Mouse (Mus musculus): Measurements from ENCODE around the gene Trp63. TPM values are rescaled to one million over a fixed set of nuclear protein-coding genes. Genes with fewer than 3 reads are reported as not detected.
A peak's percentile ranks its signal among the peaks of the same experiment; 100 is the strongest.
"Not testable (repeated sequence)": the region's sequence is repeated elsewhere in the genome, so short reads cannot be mapped to it uniquely, and the experiment has no call there.

Gene Trp63
- polyA plus RNA-seq (2012; rRNA removed): 0.74 and 1.1 TPM in 2 replicates

DNA sequence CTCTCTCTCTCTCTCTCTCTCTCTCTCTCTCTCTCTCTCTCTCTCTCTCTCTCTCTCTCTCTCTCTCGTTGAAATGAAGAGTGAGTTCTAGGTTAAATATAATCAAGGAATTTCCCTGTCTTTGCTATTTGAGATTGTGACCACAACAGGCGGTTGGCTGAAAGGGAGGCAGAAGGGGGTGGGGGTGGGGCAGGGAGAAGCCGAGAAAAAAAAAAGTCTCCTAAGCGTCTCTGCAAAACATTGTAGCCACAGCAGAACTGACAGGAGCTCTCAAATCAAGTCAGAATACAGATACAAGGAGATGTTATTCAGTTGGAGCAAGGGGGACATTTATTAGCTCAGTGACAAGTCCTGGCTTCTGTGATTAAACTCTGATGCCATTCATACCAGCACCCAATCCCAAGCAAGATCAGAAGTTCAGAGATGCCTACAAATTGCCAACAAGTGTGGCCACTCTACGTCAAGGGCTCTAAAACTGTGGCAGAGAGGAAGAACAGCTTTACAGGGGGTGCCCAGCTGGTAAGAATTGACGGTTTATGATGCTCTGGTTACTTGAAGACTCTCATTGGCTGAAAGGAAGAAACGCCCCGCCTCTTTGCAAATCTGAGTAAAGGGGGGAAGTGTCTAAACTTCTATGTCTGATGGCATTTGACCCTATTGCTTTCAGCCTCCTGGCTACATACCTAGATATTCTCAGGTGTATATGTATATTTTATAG, at the start of gene Trp63:
Gene Trp63 (plus strand): TSS at position 233 of the 718 bp plus-strand sequence.
- DNase-seq (ENCODE audit: extremely low spot score in 1 of 2, low spot score in 1 of 2): no peak

DNA sequence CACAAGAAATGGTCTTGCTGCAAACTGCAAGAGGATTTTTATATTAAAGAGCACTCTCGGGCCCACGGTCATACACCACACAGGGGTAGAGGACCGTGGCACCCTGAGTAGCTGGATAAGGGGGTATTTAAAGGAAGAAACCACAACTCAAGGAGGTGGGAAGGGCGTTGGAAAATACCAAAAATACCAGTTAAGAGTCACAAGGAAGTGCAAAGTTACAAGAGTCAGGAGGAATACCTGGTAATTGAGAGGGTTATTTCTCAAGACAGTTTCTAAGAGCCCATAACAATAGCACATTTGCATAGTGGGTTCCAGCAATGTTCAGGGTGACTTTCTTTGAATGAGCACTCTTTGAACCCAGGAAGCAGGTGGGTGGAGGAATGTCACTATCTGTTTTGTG, 38.8 kb upstream of the Trp63 start:
- DNase-seq (ENCODE audit: extremely low spot score in 1 of 2, low spot score in 1 of 2): not testable (repeated sequence)

DNA sequence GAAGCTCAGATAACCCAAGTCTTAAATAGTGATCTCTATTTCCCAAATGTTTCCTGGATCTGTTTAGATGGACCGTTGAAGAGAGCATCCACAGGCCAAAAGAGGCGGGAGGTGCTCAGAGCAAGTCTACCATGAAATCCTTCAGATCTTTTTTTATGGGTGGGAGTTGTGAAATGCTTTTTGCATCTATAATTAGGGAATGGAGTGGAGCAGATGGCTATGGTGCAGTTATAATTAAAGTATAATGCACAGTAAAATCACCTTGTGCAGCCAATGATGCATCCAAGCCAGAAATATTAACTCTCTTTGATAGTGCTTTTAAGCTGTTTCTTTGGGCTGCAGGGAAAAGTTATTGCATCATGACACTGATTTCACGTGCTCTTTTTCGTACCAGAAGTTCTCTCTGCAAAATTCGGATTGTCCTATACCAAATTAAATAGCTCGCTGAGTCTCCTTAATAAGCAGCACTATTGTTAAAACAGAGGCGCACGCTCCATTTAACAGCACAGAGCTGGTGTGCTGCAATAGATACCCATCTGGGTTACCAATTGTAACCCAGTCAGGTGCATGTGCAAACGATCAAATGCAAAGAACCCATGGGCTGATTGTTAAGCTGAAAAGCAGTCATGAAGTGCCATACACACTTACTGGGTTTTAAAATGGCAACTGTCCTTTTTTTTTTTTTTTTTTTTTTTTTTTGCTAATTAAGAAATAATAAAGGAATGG, 22.9 kb upstream of the Trp63 start:
- peak; percentile 5 to 18 for DNase-seq (ENCODE audit: extremely low spot score in 1 of 2, low spot score in 1 of 2)

DNA sequence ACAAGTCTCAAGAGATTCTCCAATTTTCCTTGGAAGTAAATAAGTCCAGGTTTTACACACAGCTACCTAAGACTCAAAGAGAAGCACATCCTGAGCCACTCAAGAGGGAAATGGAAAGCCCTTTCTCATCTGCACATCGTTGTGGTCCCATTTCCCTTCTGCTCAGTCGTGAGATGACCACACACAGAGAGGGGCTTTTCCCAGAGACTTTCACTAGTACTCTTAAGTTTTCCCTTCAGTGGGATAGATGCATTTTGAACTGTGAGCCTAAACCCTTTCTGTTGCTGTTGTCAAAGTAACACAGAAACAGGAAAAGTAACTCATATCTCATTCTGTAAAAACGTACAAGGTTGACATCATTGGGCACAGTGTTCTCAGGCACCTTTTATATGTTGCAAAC, 20.4 kb upstream of the Trp63 start:
- DNase-seq (ENCODE audit: extremely low spot score in 1 of 2, low spot score in 1 of 2): no peak

DNA sequence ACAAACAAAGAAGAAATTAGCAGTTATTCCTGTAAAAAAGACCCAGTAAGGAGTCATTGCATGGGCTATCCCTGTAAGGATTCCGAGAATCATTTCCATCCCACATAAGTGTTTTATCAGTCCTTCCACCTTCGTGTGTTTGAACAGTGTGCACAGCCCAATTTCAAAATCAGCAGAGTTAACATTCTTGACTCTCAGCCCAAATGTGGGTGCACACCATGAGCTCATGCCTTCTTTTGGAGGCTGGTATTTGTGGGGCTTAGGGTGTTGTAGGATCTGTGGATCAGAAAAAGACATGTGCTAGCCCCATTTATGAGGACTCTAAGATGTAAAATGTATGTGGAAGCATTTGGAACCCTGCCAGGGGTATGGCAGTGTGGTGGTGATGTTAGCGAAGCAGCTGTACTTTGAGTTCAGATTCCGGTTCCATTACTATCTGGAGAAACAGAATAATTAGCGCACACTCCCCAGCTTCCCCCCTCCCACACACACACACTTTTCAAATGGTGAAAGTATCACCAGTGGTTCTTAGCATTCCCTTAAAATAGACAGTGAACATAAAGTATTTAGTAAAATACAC, 9.6 kb upstream of the Trp63 start:
- peak; percentile 3 to 41 for DNase-seq (ENCODE audit: extremely low spot score in 1 of 2, low spot score in 1 of 2)

DNA sequence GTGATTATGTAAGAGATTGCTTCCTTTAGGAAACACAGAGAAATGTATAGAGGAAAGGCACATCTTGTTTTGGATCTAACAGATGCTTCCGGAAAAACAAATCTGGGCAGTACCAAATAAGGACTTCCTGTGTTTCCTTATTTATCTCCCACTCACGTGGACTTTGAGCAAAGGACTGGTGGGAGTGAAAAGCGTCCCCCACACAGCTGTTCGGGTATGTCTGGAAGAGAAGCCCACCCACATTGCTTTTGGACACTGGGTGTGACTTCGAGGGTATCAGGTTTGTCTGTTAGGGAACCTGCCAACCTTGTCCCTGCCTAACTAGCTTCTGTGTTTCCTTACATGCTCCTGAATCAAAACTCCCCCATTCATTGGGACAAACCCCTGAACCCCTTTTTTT, 3.2 kb upstream of the Trp63 start:
- peak; percentile 11 to 43 for DNase-seq (ENCODE audit: extremely low spot score in 1 of 2, low spot score in 1 of 2)

DNA sequence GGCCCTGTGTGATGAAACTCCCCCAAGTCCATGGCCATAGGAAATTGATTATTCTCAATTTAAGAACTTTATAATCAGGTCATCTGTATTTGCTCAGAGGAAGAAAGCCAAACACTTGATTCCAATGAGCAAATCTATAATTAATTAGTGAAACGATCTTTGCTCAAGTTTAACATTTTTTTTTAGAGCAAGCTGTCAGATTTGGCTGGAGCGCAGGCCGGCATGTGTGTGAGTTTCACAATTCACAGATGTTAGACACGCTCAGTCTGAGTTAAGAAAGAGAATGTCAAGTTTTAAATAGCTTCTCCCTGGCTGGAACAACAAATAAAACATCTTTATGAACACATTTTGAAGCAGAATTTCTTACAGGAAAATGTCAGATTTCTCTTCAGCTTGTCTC, 1.0 kb upstream of the Trp63 start:
- DNase-seq (ENCODE audit: extremely low spot score in 1 of 2, low spot score in 1 of 2): peak; percentile 19 to 47

DNA sequence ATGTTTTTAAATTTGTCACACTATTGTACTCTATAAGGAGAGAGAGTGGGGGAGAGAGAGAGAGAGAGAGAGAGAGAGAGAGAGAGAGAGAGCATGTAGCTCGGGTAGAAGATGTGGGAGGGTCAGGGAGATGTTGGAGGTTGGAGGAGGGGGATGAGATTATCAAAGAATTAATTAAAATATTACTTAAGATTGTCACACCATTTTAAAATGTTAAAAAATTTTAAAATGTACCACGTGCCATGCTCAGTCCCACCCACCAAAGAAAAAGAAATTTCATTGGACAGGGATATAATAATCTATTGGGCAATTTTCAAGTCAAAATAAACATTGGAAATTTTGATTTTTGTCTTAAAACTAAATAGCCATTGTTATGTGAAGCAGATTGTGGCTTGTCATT, 1.0 kb downstream of the Trp63 start:
- no peak for DNase-seq (ENCODE audit: extremely low spot score in 1 of 2, low spot score in 1 of 2)

DNA sequence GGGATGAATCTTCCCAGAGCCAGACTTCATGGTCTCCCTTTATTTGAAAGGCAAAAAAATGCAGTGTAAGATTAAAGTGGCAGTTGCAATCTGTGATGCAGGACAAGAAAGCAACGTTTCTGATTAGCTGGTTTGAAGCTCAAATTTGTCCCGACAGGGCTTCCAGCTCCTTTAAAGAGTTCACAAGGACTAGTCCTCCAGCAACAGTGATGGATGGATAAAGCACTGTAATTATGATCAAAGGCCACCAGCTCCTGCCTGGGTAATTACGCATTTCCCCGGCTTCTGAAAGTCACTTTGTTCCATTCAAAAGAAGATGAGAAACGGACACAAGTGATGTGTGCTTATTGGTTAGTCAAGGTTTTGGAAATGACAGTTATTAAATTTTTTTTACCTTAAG, 7.0 kb downstream of the Trp63 start:
- no peak for DNase-seq (ENCODE audit: extremely low spot score in 1 of 2, low spot score in 1 of 2)

DNA sequence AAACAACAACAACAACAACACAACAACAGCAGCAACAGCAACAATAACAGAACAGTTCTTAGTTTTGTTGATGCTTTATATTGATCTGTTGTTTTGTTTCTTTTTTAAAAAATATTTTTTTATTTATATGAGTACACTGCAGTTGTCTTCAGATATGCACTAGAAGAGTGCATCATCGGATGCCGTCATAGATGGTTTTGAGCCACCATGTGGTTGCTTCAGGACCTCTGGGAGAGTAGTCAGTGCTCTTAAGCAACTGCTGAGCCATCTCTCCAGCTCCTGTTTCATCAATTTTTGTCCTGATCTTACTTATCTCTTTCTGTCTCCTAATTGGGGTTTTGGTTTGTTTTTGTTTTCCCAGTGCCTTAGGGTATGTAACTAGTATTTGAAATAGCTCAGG, 17.7 kb downstream of the Trp63 start:
- no peak for DNase-seq (ENCODE audit: extremely low spot score in 1 of 2, low spot score in 1 of 2)

DNA sequence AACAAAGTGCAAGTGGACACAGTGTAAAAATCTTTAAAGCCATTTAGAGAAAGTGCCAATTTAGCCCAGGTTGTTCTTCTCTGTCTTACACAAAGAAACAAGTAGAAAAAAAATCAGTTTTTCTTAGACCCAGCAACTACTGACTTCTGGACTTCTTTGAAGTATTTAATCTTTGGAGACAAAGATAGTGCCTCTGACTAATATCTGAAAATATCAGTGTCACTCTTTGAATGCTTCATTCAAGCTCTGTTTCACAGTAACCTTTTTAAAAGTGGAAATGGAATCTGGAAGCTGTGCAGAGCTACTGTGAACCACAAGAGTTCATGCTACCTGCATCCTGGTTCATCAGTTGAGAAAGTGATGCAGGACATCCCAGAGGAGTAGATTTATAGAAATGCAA, 22.7 kb downstream of the Trp63 start:
- DNase-seq (ENCODE audit: extremely low spot score in 1 of 2, low spot score in 1 of 2): no peak

DNA sequence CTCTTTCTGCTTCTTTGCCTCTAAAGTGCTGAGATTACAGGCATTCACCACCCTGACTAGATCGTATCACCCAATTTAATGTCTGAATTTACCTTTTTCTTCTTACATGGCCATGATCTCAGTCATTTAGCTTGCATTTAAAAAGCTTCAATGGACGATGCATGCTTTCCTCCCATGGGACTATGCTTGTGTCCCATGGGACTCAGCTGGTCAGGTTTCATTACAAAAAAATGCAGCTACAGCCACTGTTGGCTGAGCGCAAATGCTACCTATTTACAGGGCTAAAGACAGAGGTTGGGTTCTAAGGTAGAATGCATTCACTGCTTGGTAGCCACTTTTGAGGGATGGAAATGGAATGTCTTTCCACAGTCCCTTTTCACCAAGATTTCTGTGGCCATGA, 32.2 kb downstream of the Trp63 start:
- DNase-seq (ENCODE audit: extremely low spot score in 1 of 2, low spot score in 1 of 2): no peak

DNA sequence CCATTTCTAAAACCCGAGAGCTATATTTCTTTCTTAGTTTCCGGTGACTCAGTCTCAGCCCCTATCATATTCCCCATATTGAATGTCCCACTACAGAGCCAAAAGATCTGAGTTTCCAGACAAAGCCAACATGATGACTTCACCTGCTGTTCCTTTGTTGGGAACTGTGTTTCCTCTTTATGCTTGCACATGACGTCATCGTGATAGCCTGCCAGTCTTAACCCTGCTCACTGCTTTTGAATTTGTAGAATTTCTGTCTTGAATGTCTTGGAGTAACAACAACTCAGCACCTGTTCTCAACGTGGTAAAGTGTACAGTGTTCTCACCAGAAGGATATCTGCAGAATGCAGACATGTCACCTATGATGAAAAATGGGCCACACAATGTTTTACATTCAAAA, 39.6 kb downstream of the Trp63 start:
- no peak for DNase-seq (ENCODE audit: extremely low spot score in 1 of 2, low spot score in 1 of 2)

DNA sequence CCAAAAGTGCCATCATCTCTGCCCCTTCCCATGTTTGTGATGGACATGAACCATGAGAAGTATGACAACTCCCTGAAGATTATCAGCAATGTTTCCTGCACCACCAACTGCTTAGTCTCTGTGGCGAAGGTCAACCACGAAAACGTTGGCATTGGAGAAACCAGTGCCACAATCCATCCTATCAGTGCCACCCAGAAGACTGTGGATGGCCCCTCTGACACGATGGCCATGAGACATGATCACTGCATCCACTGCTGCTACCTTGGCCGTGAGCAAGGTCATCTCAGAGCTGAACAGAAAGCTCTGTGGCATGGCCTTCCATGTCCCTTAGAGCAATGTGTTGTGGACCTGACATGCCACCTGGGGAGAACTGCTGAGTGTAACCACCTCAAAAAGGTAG, 43.4 kb downstream of the Trp63 start:
- no peak for DNase-seq (ENCODE audit: extremely low spot score in 1 of 2, low spot score in 1 of 2)

DNA sequence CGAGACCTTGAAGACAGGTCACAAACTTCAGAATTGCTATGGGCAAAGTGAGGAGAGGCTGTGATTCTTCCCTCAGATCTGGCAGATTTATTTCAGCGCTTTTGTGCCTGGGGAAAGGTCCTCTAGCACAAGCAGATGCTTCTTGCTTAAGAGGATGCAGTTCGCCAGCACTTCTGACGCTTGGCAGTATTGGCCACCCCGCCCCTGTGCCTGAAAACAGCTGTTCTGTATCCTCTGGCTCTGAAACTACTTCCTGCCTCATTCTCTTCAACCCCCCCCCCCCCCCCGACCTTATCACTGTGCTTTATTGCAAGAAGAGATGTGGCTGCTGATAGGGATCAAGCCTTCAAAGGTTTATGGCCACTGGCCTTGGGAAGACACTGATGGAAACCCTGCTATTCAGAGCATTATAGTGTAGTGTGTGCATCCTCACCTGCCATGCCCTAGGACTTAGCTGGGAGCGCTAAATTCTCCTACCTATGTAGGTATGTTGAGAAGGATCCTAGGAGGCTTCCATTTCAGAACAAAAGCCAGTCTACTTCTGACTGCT, 44.5 kb downstream of the Trp63 start:
- DNase-seq (ENCODE audit: extremely low spot score in 1 of 2, low spot score in 1 of 2): no peak

DNA sequence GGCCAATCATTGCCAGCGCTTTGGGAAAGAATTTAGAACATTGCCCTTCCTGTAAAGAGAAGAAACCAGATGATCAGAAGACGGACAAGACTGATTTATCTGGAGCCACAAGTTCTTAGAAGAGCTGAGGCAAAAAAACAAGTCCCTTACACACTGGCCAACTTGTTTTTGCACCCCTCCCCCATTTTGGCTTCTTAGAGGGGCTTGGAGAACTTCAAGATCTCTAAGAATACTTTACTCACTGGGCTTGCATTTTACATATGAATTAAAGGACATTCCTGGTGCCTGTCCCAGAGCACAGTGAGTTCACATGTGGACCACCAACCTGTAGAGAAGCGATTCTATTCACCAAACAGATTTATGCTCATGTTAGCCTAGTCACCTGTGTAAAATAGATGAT, 53.3 kb downstream of the Trp63 start:
- DNase-seq (ENCODE audit: extremely low spot score in 1 of 2, low spot score in 1 of 2): no peak

DNA sequence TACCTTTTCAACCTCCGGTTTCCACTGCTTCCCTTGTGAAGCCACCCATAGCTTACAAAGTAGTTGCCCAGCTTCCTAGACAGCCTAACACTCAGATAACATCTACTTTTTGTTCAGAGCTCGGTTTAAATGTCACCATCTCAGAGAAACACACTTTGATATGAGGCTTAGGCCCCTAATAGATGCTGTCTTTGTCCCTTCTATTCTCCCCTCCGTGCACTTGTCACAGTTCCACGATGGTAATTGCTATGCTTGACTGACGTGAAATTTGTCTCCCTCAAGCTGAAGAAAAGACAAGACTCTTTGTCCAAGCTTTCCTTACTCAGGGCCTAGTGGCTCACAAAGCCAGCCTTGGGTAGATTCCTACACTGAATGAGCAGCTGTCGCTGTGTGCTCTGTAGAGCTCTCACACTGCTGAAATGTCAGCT, 54.1 kb downstream of the Trp63 start:
- DNase-seq (ENCODE audit: extremely low spot score in 1 of 2, low spot score in 1 of 2): no peak

DNA sequence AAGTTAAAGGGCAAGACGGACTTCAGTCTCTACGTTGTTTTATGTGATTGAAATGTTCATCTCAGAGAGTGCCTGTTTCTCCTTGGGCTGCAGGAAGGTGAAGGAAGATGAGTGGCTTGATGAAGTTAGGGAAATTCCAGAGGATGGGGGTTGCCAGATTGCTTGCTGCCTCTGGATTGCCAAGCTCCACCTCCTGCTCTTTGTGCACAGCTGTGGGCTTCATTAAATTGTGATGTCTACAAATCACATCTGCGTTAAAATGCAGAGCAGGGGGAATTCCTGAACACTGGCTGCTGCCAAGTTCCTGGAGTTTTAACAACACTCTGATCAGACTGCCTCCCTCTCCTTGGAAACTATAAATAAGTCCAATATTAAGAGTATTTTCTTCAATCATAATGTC, 63.2 kb downstream of the Trp63 start:
- DNase-seq (ENCODE audit: extremely low spot score in 1 of 2, low spot score in 1 of 2): no peak

DNA sequence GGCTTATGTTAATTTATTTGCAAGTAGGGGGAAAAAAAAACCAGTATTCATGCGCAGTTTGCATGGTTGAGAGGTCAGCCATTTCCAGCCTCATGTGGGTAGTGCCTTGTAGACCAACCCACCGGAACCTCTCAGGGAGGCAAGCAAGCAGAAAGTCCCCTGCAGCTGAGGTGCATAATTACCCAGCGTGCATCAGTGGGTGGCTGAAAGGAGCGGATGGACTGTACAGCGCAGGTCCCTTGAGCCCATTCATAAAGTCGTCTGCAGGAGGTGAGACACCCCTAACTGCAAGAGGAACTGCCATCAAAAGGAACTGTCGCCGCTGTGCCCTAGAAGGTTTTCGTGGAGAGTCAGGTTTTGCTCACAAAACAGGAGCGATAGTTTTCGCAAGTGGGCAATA, 68.3 kb downstream of the Trp63 start:
- DNase-seq (ENCODE audit: extremely low spot score in 1 of 2, low spot score in 1 of 2): no peak

DNA sequence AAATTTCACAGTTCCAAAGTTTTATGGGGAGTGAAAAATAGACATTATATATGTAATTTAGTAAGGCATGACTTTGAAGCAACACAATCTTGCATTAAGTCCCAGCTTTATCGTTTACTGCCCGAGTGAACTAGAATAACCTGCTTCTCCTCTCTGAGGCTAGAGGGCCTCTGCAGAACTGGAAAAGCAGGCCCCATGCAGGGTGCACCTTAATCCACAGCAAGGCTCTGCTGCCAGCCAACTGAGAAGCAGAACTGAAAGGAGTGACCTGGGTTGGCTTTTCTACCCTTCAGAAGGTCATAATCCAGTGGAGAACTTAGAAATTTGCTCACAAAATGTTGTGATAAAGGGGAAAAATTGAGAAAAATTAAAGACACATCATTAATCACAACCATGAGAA, 74.5 kb downstream of the Trp63 start:
- DNase-seq (ENCODE audit: extremely low spot score in 1 of 2, low spot score in 1 of 2): no peak

DNA sequence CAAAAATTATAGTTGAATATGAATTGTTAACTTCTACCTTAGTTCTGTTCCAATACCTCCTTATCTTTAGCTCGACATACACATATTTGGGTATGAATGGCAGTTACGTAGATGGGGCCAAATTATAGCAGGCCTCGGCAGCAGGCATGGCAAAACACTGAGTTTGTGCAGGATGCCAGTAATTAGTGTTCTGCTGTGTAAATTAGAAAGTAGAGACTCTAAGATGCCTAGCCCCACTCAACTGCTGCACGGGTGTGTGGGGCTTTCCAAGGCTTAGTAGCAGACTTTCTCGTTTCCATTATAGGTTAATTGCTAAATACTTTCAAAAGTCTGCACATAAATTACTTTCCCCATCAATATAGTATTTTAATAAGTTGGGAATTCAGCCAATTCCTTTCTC, 82.0 kb downstream of the Trp63 start:
- no peak for DNase-seq (ENCODE audit: extremely low spot score in 1 of 2, low spot score in 1 of 2)

DNA sequence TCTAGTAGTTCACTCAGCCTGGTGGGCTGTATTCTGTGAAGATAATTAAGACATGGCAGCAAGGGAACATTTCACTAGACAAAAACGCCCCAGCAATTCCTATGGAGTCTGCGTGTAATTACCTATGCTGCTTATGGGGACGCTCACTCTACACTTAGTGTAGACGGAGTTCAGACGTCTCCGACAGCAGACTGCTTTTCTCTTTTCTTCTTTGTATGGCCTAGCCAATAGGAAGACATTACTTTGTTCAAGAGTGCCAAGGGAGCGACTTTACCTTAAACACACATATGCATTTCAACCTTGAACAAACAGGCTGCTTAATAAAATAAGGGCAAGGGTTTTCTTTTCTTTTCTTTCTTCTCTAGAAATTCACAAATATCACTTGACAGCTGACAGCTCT, 91.0 kb downstream of the Trp63 start:
- DNase-seq (ENCODE audit: extremely low spot score in 1 of 2, low spot score in 1 of 2): no peak

Data from frontal cortex, adult 2 months (tissue).